Mouse (Mus musculus): ENCODE measurements around the gene Prelp. TPM values are rescaled to one million over a fixed set of nuclear protein-coding genes. Genes with fewer than 3 reads are reported as not detected.

Gene Prelp
- total RNA-seq, 2 experiments from 2014 or later, result 7.9 to 11.6 TPM

DNA sequence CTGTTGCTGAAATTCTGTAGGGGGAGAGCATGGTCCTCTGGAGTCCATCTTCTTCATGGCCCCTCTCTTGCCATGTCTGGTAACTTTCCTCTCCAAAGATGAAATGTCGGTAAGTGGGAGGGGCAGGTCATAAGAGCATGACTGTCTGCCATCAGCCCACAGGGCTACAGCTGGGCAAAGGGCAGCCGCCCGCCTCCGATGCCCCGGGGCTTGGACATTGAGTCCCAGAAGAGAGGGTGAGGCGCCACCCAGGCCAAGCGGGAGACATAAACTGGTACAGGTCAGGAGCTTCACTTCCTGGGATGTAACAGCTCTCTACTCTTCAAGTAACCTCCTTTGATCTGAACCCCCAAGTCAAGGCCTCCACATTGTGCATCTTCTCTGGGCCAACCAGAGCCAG lies 44.3 kb downstream of the Prelp start:
- no peak for DNase-seq (ENCODE audit: low spot score in 2 of 2)
- intact Hi-C loops (cut with DNase I), result no loop called here

DNA sequence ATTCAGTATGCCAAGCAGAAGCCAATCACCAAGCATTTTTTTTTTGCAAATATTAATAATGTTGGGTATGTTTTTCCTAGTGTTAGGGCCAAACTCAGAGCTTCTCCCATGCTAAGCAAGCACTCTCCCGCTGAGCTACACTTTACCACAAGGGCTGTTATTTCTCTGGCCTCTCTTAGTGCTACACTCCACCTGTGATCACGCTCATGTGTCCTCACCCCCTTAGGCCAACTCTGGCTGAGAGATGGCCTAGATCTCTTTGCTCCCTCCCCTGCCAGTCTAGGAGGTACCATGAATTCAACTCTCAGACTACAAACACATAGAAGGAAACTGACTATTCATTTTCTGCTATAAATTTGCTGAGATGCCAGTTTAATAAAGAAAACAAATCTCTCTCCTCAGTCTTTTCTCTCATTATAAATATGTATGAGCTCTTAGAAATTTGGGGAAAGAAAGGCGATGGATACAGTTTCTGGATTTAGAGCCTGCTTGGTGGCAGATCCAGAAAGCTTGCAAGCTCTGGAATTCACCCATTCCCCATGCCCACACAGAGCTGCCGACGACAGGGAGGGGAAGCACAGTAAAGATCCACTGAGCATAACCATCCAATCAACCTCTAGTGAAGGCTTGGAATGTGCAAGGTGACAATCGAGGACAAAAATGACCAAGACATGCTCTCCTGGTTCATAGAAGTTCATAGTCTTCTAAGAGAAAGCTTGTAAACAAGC lies 48.0 kb downstream of the Prelp start:
- DNase-seq (ENCODE audit: low spot score in 2 of 2), result no peak
- intact Hi-C loops (cut with DNase I), result no loop called here

DNA sequence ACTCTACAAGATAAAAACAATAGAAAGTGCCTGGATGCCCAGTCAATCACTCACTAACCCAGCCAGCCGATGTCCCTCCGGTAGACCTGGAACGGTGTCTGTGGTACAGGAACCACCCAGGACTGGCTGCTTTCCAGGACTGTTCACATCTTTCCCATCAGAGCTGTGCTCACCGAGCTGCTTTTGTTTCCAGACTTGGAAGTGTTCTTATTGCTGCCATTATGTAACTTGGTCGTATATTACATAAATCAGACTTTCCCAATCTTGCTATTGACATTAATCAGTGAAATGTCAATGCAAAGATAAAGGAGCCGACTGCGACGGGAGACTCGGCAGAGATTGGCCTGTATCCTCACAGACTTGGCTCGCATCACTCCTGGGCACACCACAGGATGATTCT lies 50.0 kb downstream of the Prelp start:
- DNase-seq (ENCODE audit: low spot score in 2 of 2), result no peak
- intact Hi-C loops (cut with DNase I), result no loop called here

DNA sequence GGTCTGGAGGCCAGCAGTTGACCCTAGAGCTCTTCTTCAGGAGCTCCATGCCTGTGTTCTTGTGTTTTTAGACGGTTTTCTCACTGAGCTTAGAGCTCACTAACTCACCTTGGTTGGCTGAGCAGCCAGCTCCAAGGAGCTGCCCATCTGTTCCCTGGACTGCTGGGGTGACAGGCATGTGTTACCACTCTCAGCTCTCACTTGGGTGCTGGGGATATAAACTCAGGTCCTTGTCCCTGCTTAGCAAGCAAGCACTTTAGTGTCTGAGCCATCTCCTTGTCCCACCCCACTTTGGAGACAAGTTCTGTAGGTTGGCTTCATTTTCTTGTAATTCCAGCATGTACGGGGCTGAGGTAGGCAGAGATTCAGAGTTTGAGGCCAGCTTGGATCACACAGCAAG lies 52.0 kb downstream of the Prelp start:
- intact Hi-C loops (cut with DNase I), result no loop called here
- DNase-seq (ENCODE audit: low spot score in 2 of 2), result no peak

DNA sequence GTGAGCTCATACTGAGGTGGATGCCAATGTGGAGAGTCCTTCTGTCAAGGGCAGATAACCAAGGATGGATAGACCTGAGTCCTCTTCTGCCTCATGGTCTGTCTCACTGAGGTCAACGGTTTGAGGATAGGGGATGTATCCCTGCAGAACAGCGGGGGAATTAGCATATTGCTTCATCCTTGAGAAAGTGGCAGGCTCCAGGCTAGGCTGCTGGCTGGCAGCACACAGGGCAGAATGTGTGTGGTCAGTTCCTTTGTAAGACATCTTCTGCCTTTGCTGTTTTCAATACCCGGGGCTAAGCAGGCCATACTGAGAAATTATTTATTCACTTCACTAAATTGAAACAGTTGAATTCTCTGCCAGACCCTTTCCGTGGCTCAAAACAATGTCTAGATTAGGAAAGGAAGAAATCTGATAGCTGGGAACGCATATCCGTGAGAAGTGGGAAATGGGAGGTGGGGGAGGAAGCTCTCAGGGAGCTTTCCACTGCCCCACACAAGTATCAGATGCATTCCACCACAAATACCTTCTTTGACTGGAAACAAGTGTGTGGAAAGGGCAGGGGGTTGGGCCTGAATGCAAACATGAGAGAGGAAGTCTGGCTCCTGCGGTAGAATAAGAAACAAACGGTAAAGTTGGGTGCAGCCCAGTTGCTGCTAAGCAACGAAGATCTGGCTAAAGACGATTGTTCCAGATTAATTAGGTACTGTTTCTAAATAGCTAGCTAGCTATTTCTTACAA lies 57.8 kb downstream of the Prelp start:
- intact Hi-C loops (cut with DNase I), result no loop called here
- no peak for DNase-seq (ENCODE audit: low spot score in 2 of 2)

DNA sequence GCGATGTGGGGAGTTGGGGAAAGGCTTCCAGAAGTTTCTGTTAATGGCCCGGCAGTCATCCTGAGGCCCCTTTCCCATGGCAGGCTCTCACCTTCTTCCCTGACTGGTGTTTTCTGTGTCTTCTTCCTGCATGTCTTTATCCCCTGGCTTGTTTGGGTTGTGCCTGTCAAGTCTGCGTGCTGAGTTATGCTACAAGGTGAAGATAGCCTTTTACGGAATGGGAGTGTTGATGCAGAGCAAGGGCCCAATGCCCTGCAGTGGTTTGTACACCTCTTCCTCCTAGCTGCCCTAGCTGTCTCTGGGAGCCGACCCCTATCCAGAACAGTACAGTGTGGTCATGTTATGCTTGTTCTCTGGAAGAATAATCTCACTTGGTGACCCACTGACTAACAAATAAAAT lies 60.2 kb downstream of the Prelp start:
- intact Hi-C loops (cut with DNase I), result no loop called here
- DNase-seq (ENCODE audit: low spot score in 2 of 2), result no peak

Other genes with a start within 250 kb of the Prelp start
- under 1 TPM; 0.17 to 0.27 TPM for gene Lax1, start 231.3 kb downstream of the Prelp start, total RNA-seq (2021)
- 100 to 1,000 TPM; 224 to 248 TPM for gene Atp2b4, start 120.4 kb downstream of the Prelp start, total RNA-seq (2021)
- gene Optc, start 13.4 kb downstream of the Prelp start, total RNA-seq (2021), result 1 to 10 TPM in 1 of 2 experiments, under 1 TPM in 1; 0.37 to 1.4 TPM
- 10 to 100 TPM; 12.7 to 22.2 TPM for gene Fmod, start 115.8 kb upstream of the Prelp start, total RNA-seq (2021)
- 10 to 100 TPM; 12.4 to 44.2 TPM for gene Btg2, start 157.7 kb upstream of the Prelp start, total RNA-seq (2021)
- under 1 TPM; 0.23 to 0.30 TPM for gene Chit1, start 189.8 kb upstream of the Prelp start, total RNA-seq (2021)

Data from left cerebral cortex, postnatal 36 days (tissue).